Mouse (Mus musculus) hindbrain, embryonic 16.5 days (tissue): Measurements from ENCODE around the gene Psmb5. TPM values are rescaled to one million over a fixed set of nuclear protein-coding genes. Genes with fewer than 3 reads are reported as not detected.

Source experiments
- ATAC-seq: fragments of 200-750 bp; cut with Nextera tagmentation; 2 replicates; pipeline ENCODE4 v1.8.0; 2017; ENCODE audit warnings: moderate TSS enrichment, moderate library complexity
- H3K27ac ChIP-seq: fragments of 300-500 bp; sonication (generic); 2 replicates; pipeline ENCODE4 v1.5.1; 2014; ENCODE audit warnings: low read depth, mild to moderate bottlenecking, control low read depth, low read length, moderate library complexity
- H3K27me3 ChIP-seq: fragments of 300-500 bp; sonication (generic); replicated peaks from 2 replicates; pipeline ENCODE4 v1.6.1; 2014; ENCODE audit warnings: low read length; ENCODE audit not compliant: control insufficient read depth, insufficient read depth
- H3K36me3 ChIP-seq: fragments of 300-500 bp; sonication (generic); 2 replicates; pipeline ENCODE4 v1.6.1; 2014; ENCODE audit warnings: mild to moderate bottlenecking, low read length, moderate library complexity, mixed read lengths; ENCODE audit not compliant: control insufficient read depth, insufficient read depth
- H3K4me1 ChIP-seq: fragments of 300-500 bp; sonication (generic); 2 replicates; pipeline ENCODE4 v1.6.1; 2014; ENCODE audit warnings: low read depth, low read length; ENCODE audit not compliant: control insufficient read depth, insufficient read depth
- H3K4me2 ChIP-seq: fragments of 300-500 bp; sonication (generic); 2 replicates; pipeline ENCODE4 v1.6.1; 2014; ENCODE audit warnings: mild to moderate bottlenecking, low read length, control low read depth, moderate library complexity
- H3K4me3 ChIP-seq: fragments of 300-500 bp; sonication (generic); 2 replicates; pipeline ENCODE4 v1.5.1; 2014; ENCODE audit warnings: mild to moderate bottlenecking, low read length, control low read depth, moderate library complexity
- H3K9ac ChIP-seq: fragments of 300-500 bp; sonication (generic); 2 replicates; pipeline ENCODE4 v1.6.1; 2014; ENCODE audit warnings: low read depth, mild to moderate bottlenecking, control low read depth, low read length, moderate library complexity
- H3K9me3 ChIP-seq: fragments of 300-500 bp; sonication (generic); 2 replicates; pipeline ENCODE4 v1.6.1; 2014; ENCODE audit warnings: mild to moderate bottlenecking, low read length, moderate library complexity; ENCODE audit not compliant: control insufficient read depth
- WGBS: fragments of 180-500 bp; shearing (Covaris S2); extraction: QIAGEN DNeasy Blood & Tissue Kit; methylation state at CpG from one replicate; pipeline ENCODE4 v1.1.7; 2014; 5-methylcytosine and 5-hydroxymethylcytosine counted together
- polyA plus RNA-seq: library from polyadenylated mRNA; unstranded; fragments of >200 nt; fragmentation: Nextera tagmentation; extraction: Ambion mirVana; gene quantifications from 2 replicates; pipeline ENCODE4 v1.2.1, GENCODE M21; 2015

Psmb5 gene
- polyA plus RNA-seq, 1 experiment from 2014 or later = 467 TPM

- Histone ChIP-seq H3K9ac (no peak overlapping the region), H3K9me3 (no peaks in the 10 kb centered on the region), H3K4me2 (peak overlapping the region; percentile 66), H3K27ac (peak overlapping the region; percentile 98), H3K36me3 (no peaks in the 10 kb centered on the region), H3K27me3 (no peaks in the 10 kb centered on the region), H3K4me1 (peaks cover 17% of the 10 kb centered on the region), H3K4me3 (peak overlapping the region; percentile 68)
- no peak for ATAC-seq
- 79% methylated on average over 8 of the region's 8 CpGs for WGBS
These were observed 14.1 kb downstream of the Psmb5 start for GRCm38 (mm10) chr14:54603686-54604085.

- Histone ChIP-seq H3K9ac (peak overlapping the region; percentile 85), H3K27me3 (no peaks in the 10 kb centered on the region), H3K27ac (peak overlapping the region; percentile 98), H3K4me3 (peak overlapping the region; percentile 68), H3K4me2 (peak overlapping the region; percentile 66), H3K36me3 (no peaks in the 10 kb centered on the region), H3K4me1 (peaks cover 17% of the 10 kb centered on the region), H3K9me3 (no peaks in the 10 kb centered on the region)
- under 1% methylated on average over 33 of the region's 46 CpGs for WGBS
- peak; percentile 99 for ATAC-seq
These were observed 14.7 kb downstream of the Psmb5 start for GRCm38 (mm10) chr14:54603038-54603654.

GRCm38 (mm10) chr14:54602613-54603012, 15.2 kb downstream of the Psmb5 start:
- no peak; the same call in 1 of the 2 replicates for ATAC-seq

GRCm38 (mm10) chr14:54601601-54602000, 16.2 kb downstream of the Psmb5 start:
- Histone ChIP-seq H3K36me3 (no peaks in the 10 kb centered on the region), H3K9ac (no peak overlapping the region), H3K4me3 (no peak overlapping the region), H3K4me2 (no peak overlapping the region), H3K27me3 (no peaks in the 10 kb centered on the region), H3K27ac (no peak overlapping the region), H3K9me3 (no peaks in the 10 kb centered on the region), H3K4me1 (peaks cover 17% of the 10 kb centered on the region)
- ATAC-seq = no peak
- 68% methylated on average over 2 of the region's 2 CpGs for WGBS

More at GRCm38 (mm10) chr14:54602613-54603012, 15.2 kb downstream of the Psmb5 start:
- WGBS = 35% methylated on average over 4 of the region's 4 CpGs
- Histone ChIP-seq H3K36me3 (no peaks in the 10 kb centered on the region), H3K27ac (peak overlapping the region; percentile 98), H3K9me3 (no peaks in the 10 kb centered on the region), H3K9ac (peak overlapping the region; percentile 85; the same call in 1 of the 2 replicates), H3K4me3 (peak overlapping the region; percentile 68), H3K4me1 (peaks cover 17% of the 10 kb centered on the region), H3K4me2 (peak overlapping the region; percentile 66), H3K27me3 (no peaks in the 10 kb centered on the region)

GRCm38 (mm10) chr14:54597084-54597483, 20.7 kb downstream of the Psmb5 start:
- H3K4me2 ChIP-seq = no peak overlapping the region
- no peak overlapping the region for H3K27ac ChIP-seq
- no peak overlapping the region for H3K4me3 ChIP-seq
- no peaks in the 10 kb centered on the region for H3K9me3 ChIP-seq
- H3K27me3 ChIP-seq = no peaks in the 10 kb centered on the region
- 79% methylated on average over 7 of the region's 7 CpGs for WGBS
- peaks cover 7% of the 10 kb centered on the region for H3K4me1 ChIP-seq
- H3K36me3 ChIP-seq = no peaks in the 10 kb centered on the region; the same call in 1 of the 2 replicates
- no peak for ATAC-seq
- no peak overlapping the region for H3K9ac ChIP-seq

- H3K27ac ChIP-seq = no peak overlapping the region
- H3K4me3 ChIP-seq = no peak overlapping the region
- H3K9me3 ChIP-seq = no peaks in the 10 kb centered on the region
- peaks cover 2% of the 10 kb centered on the region; the same call in 1 of the 2 replicates for H3K36me3 ChIP-seq
- peaks cover 7% of the 10 kb centered on the region for H3K4me1 ChIP-seq
- no peak overlapping the region for H3K4me2 ChIP-seq
- ATAC-seq = 0 out of 2 replicates have a peak, but pooled peaks have one; percentile 25
- no peak overlapping the region for H3K9ac ChIP-seq
- WGBS = 68% methylated on average over 28 of the region's 28 CpGs
- no peaks in the 10 kb centered on the region for H3K27me3 ChIP-seq
These were observed 23.0 kb downstream of the Psmb5 start for GRCm38 (mm10) chr14:54594631-54595414.

- Histone ChIP-seq H3K9ac (no peak overlapping the region), H3K4me2 (no peak overlapping the region), H3K27me3 (no peaks in the 10 kb centered on the region), H3K36me3 (peaks cover 2% of the 10 kb centered on the region; the same call in 1 of the 2 replicates), H3K4me3 (no peak overlapping the region), H3K9me3 (no peaks in the 10 kb centered on the region), H3K27ac (no peak overlapping the region), H3K4me1 (peaks cover 7% of the 10 kb centered on the region)
- ATAC-seq = no peak
- WGBS = 91% methylated on average over 3 of the region's 3 CpGs
These were observed 23.8 kb downstream of the Psmb5 start for GRCm38 (mm10) chr14:54594055-54594454.

GRCm38 (mm10) chr14:54592319-54592934, 25.4 kb downstream of the Psmb5 start:
- no peaks in the 10 kb centered on the region for H3K27me3 ChIP-seq
- no peak overlapping the region for H3K4me3 ChIP-seq
- H3K36me3 ChIP-seq = peaks cover 2% of the 10 kb centered on the region; the same call in 1 of the 2 replicates
- H3K4me1 ChIP-seq = peaks cover 7% of the 10 kb centered on the region
- H3K4me2 ChIP-seq = no peak overlapping the region
- H3K27ac ChIP-seq = peak overlapping the region; percentile 39; the same call in 1 of the 2 replicates
- H3K9me3 ChIP-seq = no peaks in the 10 kb centered on the region
- H3K9ac ChIP-seq = peak overlapping the region; percentile 38
- ATAC-seq = peak; percentile 37; the same call in 1 of the 2 replicates
- 51% methylated on average over 10 of the region's 10 CpGs for WGBS

- no peak overlapping the region for H3K4me3 ChIP-seq
- H3K27me3 ChIP-seq = no peaks in the 10 kb centered on the region
- H3K4me2 ChIP-seq = no peak overlapping the region
- H3K36me3 ChIP-seq = peaks cover 2% of the 10 kb centered on the region; the same call in 1 of the 2 replicates
- H3K27ac ChIP-seq = no peak overlapping the region
- no peaks in the 10 kb centered on the region for H3K9me3 ChIP-seq
- no peak overlapping the region for H3K9ac ChIP-seq
- WGBS = 91% methylated on average over 16 of the region's 16 CpGs
- ATAC-seq = no peak
- H3K4me1 ChIP-seq = peaks cover 7% of the 10 kb centered on the region
These were observed 26.8 kb downstream of the Psmb5 start for GRCm38 (mm10) chr14:54591056-54591455.
